Mouse (Mus musculus): ENCODE results near the gene Kif23.

DNA sequence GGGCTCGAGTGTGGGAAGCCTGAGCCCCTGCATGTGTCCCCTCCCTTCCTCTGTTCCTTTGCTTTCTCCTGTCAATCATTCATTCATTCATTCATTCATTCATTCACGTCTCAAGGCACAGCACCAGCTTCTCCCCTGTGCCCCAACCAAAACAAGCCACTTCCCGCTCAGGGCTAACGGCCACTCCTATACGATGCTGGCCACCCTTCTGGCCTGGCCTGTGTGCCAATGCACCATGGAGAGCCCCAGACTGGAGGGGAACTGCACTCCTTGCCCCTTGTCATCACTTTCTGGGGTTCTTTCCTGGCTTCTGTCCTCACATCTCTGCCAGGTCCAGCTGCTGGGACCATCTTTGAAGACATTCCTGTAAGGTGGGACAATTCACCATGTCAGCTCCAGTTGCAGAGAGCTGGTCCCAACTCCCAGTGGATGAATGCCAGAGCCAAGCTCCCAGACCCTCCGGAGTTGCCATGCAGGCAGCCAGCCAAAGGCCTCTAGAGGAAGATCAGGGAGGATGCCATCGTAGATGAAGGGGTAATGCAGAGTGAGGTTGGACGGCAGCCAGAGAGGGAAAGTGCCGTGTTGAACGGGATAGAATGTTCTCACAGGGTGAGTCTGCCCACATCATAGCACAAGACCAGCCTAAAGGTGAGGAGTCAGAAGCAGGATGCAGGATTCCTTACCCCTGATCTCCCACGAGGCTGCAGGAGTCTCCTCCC lies 58.8 kb downstream of the Kif23 start:
- no peak for TF ChIP-seq CTCF (IDR thresholded peaks at IDR 0.05; ENCODE audit: insufficient read depth, low read depth, low read length)
- TF ChIP-seq POLR2A (IDR thresholded peaks at IDR 0.05; ENCODE audit: insufficient read depth, low read depth, low read length) = no peak
